Mouse (Mus musculus): ENCODE results near the gene 4933411K16Rik. TPM values are rescaled to one million over a fixed set of nuclear protein-coding genes. Genes with fewer than 3 reads are reported as not detected.

4933411K16Rik gene
- polyA plus RNA-seq, 1 experiment = 1,397 TPM

GRCm38 (mm10) chr19:42021681-42022541 is 30.1 kb upstream of the 4933411K16Rik start:
- Histone ChIP-seq H3K27me3 (ENCODE audit: control insufficient read depth, insufficient read depth, low read length) (no peaks in the 10 kb centered on the region), H3K4me3 (ENCODE audit: control insufficient read depth, low read depth, low read length) (no peak overlapping the region), H3K4me1 (ENCODE audit: control insufficient read depth, insufficient read depth, low read length) (peaks cover 10% of the 10 kb centered on the region), H3K27ac (ENCODE audit: control insufficient read depth, insufficient read depth, low read depth, low read length) (no peak overlapping the region), H3K36me3 (ENCODE audit: control insufficient read depth, insufficient read depth, low read length) (no peaks in the 10 kb centered on the region; the same call in 1 of the 2 replicates)
- TF ChIP-seq POLR2A (IDR thresholded peaks at IDR 0.05; ENCODE audit: control insufficient read depth, low read depth, low read length) = no peak
- TF ChIP-seq CTCF (IDR thresholded peaks at IDR 0.05; ENCODE audit: control insufficient read depth, insufficient read depth, insufficient replicate concordance, low read depth, low read length) = no peak

- Histone ChIP-seq H3K36me3 (ENCODE audit: control insufficient read depth, insufficient read depth, low read length) (no peaks in the 10 kb centered on the region; the same call in 1 of the 2 replicates), H3K27me3 (ENCODE audit: control insufficient read depth, insufficient read depth, low read length) (no peaks in the 10 kb centered on the region), H3K4me1 (ENCODE audit: control insufficient read depth, insufficient read depth, low read length) (peaks cover 10% of the 10 kb centered on the region), H3K27ac (ENCODE audit: control insufficient read depth, insufficient read depth, low read depth, low read length) (no peak overlapping the region), H3K4me3 (ENCODE audit: control insufficient read depth, low read depth, low read length) (no peak overlapping the region)
- TF ChIP-seq POLR2A (IDR thresholded peaks at IDR 0.05; ENCODE audit: control insufficient read depth, low read depth, low read length) (no peak), CTCF (IDR thresholded peaks at IDR 0.05; ENCODE audit: control insufficient read depth, insufficient read depth, insufficient replicate concordance, low read depth, low read length) (no peak)
These were observed 29.6 kb upstream of the 4933411K16Rik start for GRCm38 (mm10) chr19:42022542-42022848.

- Histone ChIP-seq H3K36me3 (ENCODE audit: control insufficient read depth, insufficient read depth, low read length) (no peaks in the 10 kb centered on the region), H3K27me3 (ENCODE audit: control insufficient read depth, insufficient read depth, low read length) (no peaks in the 10 kb centered on the region), H3K27ac (ENCODE audit: control insufficient read depth, insufficient read depth, low read depth, low read length) (no peak overlapping the region), H3K4me3 (ENCODE audit: control insufficient read depth, low read depth, low read length) (no peak overlapping the region), H3K4me1 (ENCODE audit: control insufficient read depth, insufficient read depth, low read length) (peaks cover 10% of the 10 kb centered on the region)
- TF ChIP-seq CTCF (IDR thresholded peaks at IDR 0.05; ENCODE audit: control insufficient read depth, insufficient read depth, insufficient replicate concordance, low read depth, low read length) (peak; percentile 72; the same call in 1 of the 2 replicates), POLR2A (IDR thresholded peaks at IDR 0.05; ENCODE audit: control insufficient read depth, low read depth, low read length) (no peak)
These were observed 25.9 kb upstream of the 4933411K16Rik start for GRCm38 (mm10) chr19:42026158-42026557.

GRCm38 (mm10) chr19:42031112-42031511 is 20.9 kb upstream of the 4933411K16Rik start:
- no peaks in the 10 kb centered on the region; the same call in none of the 2 replicates for H3K36me3 ChIP-seq (ENCODE audit: control insufficient read depth, insufficient read depth, low read length)
- H3K27ac ChIP-seq (ENCODE audit: control insufficient read depth, insufficient read depth, low read depth, low read length) = no peak overlapping the region
- TF ChIP-seq CTCF (IDR thresholded peaks at IDR 0.05; ENCODE audit: control insufficient read depth, insufficient read depth, insufficient replicate concordance, low read depth, low read length) (no peak), POLR2A (IDR thresholded peaks at IDR 0.05; ENCODE audit: control insufficient read depth, low read depth, low read length) (no peak)
- no peaks in the 10 kb centered on the region for H3K27me3 ChIP-seq (ENCODE audit: control insufficient read depth, insufficient read depth, low read length)
- H3K4me1 ChIP-seq (ENCODE audit: control insufficient read depth, insufficient read depth, low read length) = no peaks in the 10 kb centered on the region
- no peak overlapping the region for H3K4me3 ChIP-seq (ENCODE audit: control insufficient read depth, low read depth, low read length)

- no peaks in the 10 kb centered on the region for H3K27me3 ChIP-seq (ENCODE audit: control insufficient read depth, insufficient read depth, low read length)
- H3K36me3 ChIP-seq (ENCODE audit: control insufficient read depth, insufficient read depth, low read length) = no peaks in the 10 kb centered on the region; the same call in none of the 2 replicates
- no peak overlapping the region for H3K4me3 ChIP-seq (ENCODE audit: control insufficient read depth, low read depth, low read length)
- no peaks in the 10 kb centered on the region for H3K4me1 ChIP-seq (ENCODE audit: control insufficient read depth, insufficient read depth, low read length)
- no peak overlapping the region for H3K27ac ChIP-seq (ENCODE audit: control insufficient read depth, insufficient read depth, low read depth, low read length)
- TF ChIP-seq POLR2A (IDR thresholded peaks at IDR 0.05; ENCODE audit: control insufficient read depth, low read depth, low read length) = no peak
- no peak for TF ChIP-seq CTCF (IDR thresholded peaks at IDR 0.05; ENCODE audit: control insufficient read depth, insufficient read depth, insufficient replicate concordance, low read depth, low read length)
These were observed 18.4 kb upstream of the 4933411K16Rik start for GRCm38 (mm10) chr19:42033611-42034010.

- no peak for TF ChIP-seq POLR2A (IDR thresholded peaks at IDR 0.05; ENCODE audit: control insufficient read depth, low read depth, low read length)
- no peak for TF ChIP-seq CTCF (IDR thresholded peaks at IDR 0.05; ENCODE audit: control insufficient read depth, insufficient read depth, insufficient replicate concordance, low read depth, low read length)
- Histone ChIP-seq H3K27me3 (ENCODE audit: control insufficient read depth, insufficient read depth, low read length) (no peaks in the 10 kb centered on the region), H3K27ac (ENCODE audit: control insufficient read depth, insufficient read depth, low read depth, low read length) (no peak overlapping the region), H3K36me3 (ENCODE audit: control insufficient read depth, insufficient read depth, low read length) (no peaks in the 10 kb centered on the region; the same call in none of the 2 replicates), H3K4me1 (ENCODE audit: control insufficient read depth, insufficient read depth, low read length) (no peaks in the 10 kb centered on the region), H3K4me3 (ENCODE audit: control insufficient read depth, low read depth, low read length) (no peak overlapping the region)
These were observed 17.8 kb upstream of the 4933411K16Rik start for GRCm38 (mm10) chr19:42034146-42034775.

GRCm38 (mm10) chr19:42034881-42035455 is 17.1 kb upstream of the 4933411K16Rik start:
- TF ChIP-seq CTCF (IDR thresholded peaks at IDR 0.05; ENCODE audit: control insufficient read depth, insufficient read depth, insufficient replicate concordance, low read depth, low read length) = no peak
- no peak for TF ChIP-seq POLR2A (IDR thresholded peaks at IDR 0.05; ENCODE audit: control insufficient read depth, low read depth, low read length)
- Histone ChIP-seq H3K4me1 (ENCODE audit: control insufficient read depth, insufficient read depth, low read length) (peaks cover 3% of the 10 kb centered on the region; the same call in 1 of the 2 replicates), H3K36me3 (ENCODE audit: control insufficient read depth, insufficient read depth, low read length) (no peaks in the 10 kb centered on the region; the same call in none of the 2 replicates), H3K27me3 (ENCODE audit: control insufficient read depth, insufficient read depth, low read length) (no peaks in the 10 kb centered on the region), H3K27ac (ENCODE audit: control insufficient read depth, insufficient read depth, low read depth, low read length) (no peak overlapping the region), H3K4me3 (ENCODE audit: control insufficient read depth, low read depth, low read length) (no peak overlapping the region)

Data from testis, adult 2 months (tissue).